Mouse (Mus musculus): ENCODE data around the gene Cgn.

Gene Cgn

GRCm38 (mm10) chr3:94786367-94786835 lies at the start of gene Cgn:
Gene Cgn, minus strand, starts transcription at chr3:94786492.
- peak; percentile 74 for DNase-seq (ENCODE audit: low read depth)

DNA sequence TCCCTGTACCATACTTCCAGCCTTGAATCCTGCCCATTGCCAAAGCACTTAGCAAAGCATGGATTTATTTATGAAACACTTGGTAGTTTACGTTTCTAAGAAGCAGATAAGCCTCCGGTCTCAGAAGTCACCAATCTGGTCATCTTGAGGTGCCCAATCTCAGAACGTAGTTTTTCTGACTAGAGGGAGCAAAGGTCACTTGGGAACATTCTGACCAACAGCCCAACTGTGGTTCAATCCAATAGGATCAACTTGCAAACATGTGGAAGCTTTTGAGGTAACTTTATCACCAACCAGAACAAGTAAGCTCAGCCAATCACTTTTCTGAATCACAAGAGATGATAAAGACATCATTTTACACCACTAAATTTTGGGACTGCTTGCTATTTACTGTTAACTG lies 49.1 kb upstream of the Cgn start:
- DNase-seq (ENCODE audit: low read depth), result no peak

- no peak for DNase-seq (ENCODE audit: low read depth)
Measured at GRCm38 (mm10) chr3:94833358-94833757, 47.1 kb upstream of the Cgn start.

DNA sequence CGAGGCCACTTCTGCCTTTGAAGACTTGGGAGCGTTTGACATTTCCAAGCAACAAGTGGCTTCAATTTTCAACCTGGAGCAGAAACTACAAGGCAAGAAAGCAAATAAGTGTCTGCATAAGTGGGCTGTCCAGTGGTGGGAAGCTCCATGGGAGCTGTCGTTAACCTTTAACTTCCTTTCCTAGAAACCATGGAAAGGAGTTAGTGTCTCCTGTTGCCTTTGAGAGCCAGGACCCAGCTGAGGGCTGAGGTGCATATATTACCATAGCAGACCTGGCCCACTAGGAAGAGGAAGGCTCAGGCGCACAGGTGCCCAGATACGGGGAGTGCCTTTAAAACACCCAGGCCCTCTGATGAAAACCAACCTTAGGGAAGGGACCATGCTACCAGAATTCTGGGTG lies 46.4 kb upstream of the Cgn start:
- no peak for DNase-seq (ENCODE audit: low read depth)

DNA sequence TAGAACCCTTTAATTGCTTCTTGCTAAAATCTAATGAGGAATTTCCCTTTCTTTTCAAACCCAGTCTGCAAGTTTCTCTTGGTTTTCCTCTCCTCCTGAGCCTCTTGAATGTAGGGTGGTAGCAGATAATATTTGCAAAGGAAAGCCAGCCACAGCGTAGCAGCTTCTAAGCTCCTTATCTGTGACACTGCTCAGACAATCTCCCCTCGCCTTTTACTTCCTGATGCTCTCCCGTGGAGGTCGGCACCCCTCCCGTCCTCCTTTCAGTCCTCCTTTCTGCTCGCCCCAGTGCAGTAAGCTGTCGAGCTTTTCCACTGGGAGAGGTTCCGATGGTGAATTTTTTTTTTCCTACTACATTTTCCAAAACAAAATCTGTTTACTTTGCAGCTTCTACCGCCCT lies 45.8 kb upstream of the Cgn start:
- DNase-seq (ENCODE audit: low read depth), result no peak

GRCm38 (mm10) chr3:94824110-94824509 lies 37.8 kb upstream of the Cgn start:
- no peak for DNase-seq (ENCODE audit: low read depth)

DNA sequence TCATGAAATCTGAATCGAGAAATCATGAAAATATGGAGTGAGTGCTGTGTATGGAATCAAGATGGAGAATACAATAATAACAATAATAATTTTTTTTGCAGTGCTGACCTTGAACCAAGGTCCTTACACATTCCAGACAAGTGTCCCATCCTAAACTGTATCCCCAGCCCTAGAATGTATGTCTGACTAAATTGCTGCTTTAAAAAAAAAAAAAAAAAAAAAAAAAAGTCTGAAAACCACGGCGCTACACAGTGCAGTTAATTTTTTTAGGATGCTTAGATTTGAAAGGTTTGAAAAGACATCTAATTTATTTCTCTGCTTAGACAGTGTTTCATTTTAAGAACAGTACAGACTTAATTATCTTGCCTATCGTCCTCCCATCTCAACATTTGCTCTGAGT lies 35.8 kb upstream of the Cgn start:
- no peak for DNase-seq (ENCODE audit: low read depth)

- peak; percentile 69 for DNase-seq (ENCODE audit: low read depth)
Measured at GRCm38 (mm10) chr3:94821008-94821638, 34.8 kb upstream of the Cgn start.

DNA sequence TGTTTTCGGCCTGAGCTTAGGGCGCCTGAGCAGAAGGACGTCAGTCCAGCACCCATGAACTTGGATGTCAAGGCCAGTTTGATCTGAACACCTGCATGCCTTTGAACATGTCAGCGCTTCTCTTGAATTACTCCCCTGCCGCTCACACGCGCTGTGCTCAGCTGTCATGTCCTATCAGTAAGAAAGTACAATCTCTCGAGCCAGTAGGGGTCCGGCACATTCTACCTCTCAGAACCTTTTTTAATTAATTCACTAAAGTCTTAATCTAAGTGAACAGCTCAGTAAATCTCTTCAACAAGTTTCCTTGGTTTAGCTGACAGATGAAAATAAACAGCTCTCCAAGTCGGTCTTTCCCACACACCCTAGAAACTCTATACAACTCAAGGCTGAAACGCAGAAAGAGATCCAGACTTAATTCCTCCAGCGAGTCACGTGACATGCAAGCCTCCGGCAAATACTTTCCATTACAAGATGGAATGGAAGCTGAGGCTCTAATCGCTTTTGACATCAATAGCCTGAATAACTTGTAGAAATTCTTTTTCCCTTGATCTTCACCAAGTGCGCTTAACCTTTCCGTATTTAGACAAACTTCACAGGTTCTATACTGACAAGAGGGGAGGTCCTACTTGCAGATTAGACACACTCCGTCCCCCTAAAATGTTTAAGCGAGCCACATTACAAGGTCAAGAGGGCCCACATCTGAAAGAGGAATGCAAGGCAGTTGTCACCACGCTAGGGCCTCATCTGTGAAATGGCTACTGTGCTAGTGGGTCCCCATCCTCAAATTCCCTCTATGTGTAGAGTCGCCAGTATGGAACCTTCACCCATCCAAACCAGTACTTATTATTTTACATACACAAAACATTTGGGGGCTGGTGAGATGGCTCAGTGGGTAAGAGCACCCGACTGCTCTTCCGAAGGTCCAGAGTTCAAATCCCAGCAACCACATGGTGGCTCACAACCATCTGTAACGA lies 33.4 kb upstream of the Cgn start:
- no peak for DNase-seq (ENCODE audit: low read depth)

GRCm38 (mm10) chr3:94817731-94818130 lies 31.4 kb upstream of the Cgn start:
- no peak for DNase-seq (ENCODE audit: low read depth)

DNA sequence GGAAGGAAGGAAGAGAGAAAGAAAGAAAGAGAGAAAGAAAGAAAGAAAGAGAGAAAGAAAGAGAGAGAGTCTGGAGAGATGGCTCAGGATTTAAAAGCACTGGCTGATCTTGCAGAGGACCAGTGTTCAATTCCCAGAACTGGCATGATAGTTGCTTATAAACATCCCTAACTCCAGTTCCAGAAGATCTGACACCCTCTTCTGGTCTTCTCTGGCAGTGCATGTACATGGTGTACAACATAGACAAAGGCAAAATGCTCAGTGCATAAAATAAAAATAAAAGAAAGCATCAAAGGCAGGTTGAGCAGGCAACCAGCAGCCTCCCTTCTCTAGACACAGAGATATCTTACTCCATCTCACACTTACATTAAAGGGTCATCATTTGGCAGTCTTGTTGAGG lies 29.3 kb upstream of the Cgn start:
- DNase-seq (ENCODE audit: low read depth), result no peak

- no peak for DNase-seq (ENCODE audit: low read depth)
Measured at GRCm38 (mm10) chr3:94814663-94815062, 28.4 kb upstream of the Cgn start.

GRCm38 (mm10) chr3:94814063-94814462 lies 27.8 kb upstream of the Cgn start:
- DNase-seq (ENCODE audit: low read depth), result no peak

GRCm38 (mm10) chr3:94813651-94814050 lies 27.4 kb upstream of the Cgn start:
- DNase-seq (ENCODE audit: low read depth), result no peak

GRCm38 (mm10) chr3:94811628-94812027 lies 25.3 kb upstream of the Cgn start:
- DNase-seq (ENCODE audit: low read depth), result peak; percentile 45

DNA sequence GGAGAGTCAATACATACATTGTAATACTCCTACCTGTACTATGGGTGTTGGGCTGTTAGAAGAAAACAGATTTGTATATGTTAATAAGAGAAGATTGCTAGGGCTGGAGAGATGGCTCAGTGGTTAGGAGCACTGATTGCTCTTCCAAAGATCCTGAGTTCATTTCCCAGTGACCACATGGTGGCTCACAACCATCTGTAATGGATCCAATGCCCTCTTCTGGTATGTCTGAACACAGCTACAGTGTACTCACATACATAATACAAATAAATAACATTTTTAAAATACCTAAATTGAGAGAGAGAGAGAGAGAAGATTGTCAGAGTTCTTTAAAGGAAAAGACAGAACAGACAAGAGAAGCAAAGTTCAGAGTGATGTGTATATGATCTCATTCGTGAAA lies 22.0 kb upstream of the Cgn start:
- DNase-seq (ENCODE audit: low read depth), result no peak

DNA sequence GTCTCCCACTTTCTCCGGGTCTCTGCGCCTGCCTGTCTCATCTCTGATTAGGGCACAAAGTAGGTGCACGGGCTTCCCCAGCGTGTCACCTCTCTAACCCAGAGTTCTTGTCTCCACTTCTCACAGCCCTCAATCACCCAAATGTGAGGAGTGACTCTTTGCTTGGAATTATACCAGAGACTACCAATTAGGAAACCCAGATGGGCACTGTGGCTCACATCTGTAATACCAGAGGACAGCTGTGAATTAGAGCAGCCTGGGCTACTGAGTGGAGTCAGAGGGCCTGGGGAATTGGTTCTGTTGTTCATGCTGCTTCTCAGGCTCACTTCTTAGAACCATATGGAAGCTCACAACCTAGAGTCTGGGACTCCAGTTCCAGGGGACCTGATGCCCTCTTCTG lies 18.7 kb upstream of the Cgn start:
- no peak for DNase-seq (ENCODE audit: low read depth)

DNA sequence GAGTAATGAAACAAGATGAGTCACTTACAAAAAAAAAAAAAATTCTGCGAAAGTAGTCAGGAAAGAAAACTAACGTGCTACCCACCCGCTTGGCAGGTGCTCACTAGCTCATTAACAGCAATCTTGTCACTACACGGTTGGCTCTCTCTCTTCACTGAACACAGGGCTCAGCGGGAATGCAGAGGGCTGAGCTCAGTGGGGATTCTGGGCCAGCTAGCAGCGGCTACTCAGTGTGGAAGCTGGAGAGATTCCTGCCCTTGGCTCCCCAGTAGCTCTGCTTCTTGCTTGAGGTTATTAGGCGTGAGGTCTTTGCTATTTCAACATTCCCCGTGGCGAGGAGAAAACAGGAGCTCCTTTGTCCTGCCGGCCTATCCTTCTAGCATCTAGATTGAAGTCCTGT lies 17.9 kb upstream of the Cgn start:
- DNase-seq (ENCODE audit: low read depth), result no peak

- DNase-seq (ENCODE audit: low read depth), result no peak
Measured at GRCm38 (mm10) chr3:94796181-94796580, 9.9 kb upstream of the Cgn start.

DNA sequence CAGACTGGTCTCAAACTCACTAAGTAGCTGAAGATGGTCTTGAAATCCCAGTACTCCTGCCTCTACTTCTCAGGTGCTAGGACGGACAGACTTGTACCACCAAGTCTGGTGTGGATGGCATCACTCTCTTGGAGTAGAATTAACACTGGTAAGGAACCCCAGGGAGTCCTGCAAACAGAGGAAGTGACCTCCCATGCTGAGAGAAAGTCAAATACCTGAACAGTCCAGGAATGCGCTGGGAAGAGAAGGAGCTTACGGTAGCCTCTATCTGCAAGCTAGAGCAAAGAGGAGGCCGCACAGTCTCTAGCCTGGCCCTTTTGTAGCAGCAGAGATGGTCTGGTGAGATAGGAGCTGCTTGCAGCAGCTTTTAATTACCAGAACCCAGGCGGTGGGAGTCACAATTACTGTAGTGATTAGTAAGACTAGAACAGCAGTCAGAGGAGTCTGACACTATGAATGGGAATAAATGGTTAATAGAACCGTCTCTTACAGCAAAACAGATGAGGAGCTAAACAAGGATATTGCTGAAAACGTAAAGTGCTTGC lies 9.4 kb upstream of the Cgn start:
- DNase-seq (ENCODE audit: low read depth), result no peak

- no peak for DNase-seq (ENCODE audit: low read depth)
Measured at GRCm38 (mm10) chr3:94794359-94794758, 8.1 kb upstream of the Cgn start.

DNA sequence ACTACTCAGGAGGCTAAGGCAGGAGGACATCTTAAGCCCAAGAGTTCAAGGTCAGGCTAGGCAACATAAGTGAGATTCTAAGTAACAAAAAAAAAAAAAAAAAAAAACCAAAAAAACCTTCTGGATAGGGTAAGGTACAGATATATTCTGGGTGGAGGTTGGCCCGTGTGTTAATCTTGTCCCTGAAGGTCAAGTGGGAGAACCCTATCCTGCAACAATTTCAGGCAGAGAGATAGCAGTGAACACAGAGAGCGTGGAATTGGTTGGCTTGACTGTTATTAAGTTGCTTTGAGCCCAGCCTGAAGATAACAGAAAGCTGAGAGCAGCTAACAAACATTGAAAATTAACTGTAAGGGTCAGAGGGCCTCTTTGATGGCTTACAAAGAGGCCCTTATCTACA lies 7.4 kb upstream of the Cgn start:
- DNase-seq (ENCODE audit: low read depth), result no peak

GRCm38 (mm10) chr3:94792258-94792657 lies 6.0 kb upstream of the Cgn start:
- no peak for DNase-seq (ENCODE audit: low read depth)

All from NIH3T3 (cell line).